Mouse (Mus musculus) thymus, postnatal 0 days (tissue): ENCODE data around the gene Gucy1a1. TPM values are rescaled to one million over a fixed set of nuclear protein-coding genes. Genes with fewer than 3 reads are reported as not detected.
A peak's percentile ranks its signal among the peaks of the same experiment; 100 is the strongest.

ENCODE experiments used
- DNase-seq: peaks from one replicate; pipeline ENCODE4 v3.0.0-alpha.2; 2015; ENCODE audit warnings: low spot score
- microRNA-seq: library from miRNA; unstranded; fragments of <30 nt; microRNA quantifications from one replicate; pipeline ENCODE4, GENCODE M21; 2016; ENCODE audit warnings: borderline number of aligned reads
- polyA plus RNA-seq: library from polyadenylated mRNA; unstranded; fragments of >200 nt; fragmentation: Nextera tagmentation; extraction: Ambion mirVana; gene quantifications from 2 replicates; pipeline ENCODE4 v1.2.1, GENCODE M21; 2015

Gene Gucy1a1
- polyA plus RNA-seq, 1 experiment from 2014 or later, result 2.9 TPM

DNA sequence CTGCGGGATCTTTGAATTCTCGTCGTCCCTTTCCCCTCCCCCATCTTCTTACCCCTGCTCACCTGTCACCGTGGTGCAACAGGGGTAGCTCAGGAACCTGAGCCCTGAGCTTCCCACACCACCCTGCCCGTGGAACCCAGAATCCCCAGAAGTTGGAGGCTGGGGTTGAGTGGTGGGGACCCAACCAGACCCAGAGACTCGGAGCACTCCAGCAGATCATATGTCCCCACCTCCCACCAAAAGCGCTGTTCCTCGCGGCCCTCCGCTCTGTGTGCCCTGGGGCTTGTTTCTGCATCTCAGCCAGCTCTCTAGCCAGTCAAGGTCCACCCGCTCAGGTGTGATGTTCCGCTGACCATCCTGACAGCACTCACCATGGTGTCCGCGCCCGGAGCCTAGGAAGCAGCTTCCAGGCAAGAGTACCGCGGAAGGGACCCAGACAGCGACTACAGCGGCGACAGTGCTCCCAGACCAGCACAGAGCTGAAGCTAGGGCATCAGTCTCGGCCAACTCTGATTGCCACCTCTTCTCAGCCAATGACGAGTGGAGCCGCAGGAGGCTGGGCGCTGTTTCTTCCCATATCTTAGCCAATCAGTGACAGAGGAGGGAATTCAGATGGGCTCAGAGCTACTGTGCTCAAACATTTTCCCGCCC lies 71.3 kb downstream of the Gucy1a1 start, which contains the start of gene Gucy1b1:
TSS of gene Gucy1b1 (minus strand) at position 489 of the 651 bp plus-strand sequence.
- DNase-seq, result peak; percentile 1

DNA sequence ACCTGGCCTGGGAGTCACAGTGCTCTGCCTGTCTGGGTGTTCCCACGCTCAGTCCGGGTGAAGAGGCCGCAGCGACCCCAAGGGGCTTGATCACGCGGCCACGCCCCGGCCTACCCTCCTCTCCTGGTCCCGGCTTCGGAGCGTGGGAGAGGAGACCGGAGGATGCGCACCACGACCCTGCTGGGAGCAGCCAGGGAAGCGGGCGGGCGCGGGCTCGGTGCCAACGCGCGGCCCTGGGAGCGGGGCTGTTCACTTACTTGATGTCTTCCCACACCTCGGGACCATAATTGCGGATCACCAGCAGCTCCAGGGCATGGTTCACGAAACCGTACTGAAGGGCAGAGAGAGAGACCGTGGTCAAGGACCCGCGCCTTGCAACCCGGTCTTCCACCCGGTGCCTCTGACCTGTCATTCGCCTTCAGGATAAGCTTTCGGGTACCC lies 71.8 kb downstream of the Gucy1a1 start:
- no peak for DNase-seq

DNA sequence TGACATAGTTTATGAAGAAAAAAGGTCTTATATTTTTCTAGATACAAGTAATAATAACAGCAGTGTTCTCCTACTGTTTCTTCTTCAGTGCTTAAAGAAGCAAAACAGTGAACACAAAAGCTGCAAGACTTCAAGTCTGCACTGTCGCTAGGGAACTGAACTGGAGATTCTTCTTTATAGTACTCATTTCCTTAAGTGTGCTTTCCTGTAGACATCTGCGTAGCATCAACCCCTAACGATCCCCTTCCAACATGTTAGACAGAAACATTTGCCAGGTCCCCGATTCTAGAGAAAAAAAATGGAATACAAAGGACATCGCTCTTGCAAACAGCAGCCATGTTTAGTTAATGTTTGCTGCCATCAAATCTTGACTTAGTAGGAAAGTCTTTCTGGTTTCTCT lies 77.8 kb downstream of the Gucy1a1 start:
- DNase-seq, result no peak

DNA sequence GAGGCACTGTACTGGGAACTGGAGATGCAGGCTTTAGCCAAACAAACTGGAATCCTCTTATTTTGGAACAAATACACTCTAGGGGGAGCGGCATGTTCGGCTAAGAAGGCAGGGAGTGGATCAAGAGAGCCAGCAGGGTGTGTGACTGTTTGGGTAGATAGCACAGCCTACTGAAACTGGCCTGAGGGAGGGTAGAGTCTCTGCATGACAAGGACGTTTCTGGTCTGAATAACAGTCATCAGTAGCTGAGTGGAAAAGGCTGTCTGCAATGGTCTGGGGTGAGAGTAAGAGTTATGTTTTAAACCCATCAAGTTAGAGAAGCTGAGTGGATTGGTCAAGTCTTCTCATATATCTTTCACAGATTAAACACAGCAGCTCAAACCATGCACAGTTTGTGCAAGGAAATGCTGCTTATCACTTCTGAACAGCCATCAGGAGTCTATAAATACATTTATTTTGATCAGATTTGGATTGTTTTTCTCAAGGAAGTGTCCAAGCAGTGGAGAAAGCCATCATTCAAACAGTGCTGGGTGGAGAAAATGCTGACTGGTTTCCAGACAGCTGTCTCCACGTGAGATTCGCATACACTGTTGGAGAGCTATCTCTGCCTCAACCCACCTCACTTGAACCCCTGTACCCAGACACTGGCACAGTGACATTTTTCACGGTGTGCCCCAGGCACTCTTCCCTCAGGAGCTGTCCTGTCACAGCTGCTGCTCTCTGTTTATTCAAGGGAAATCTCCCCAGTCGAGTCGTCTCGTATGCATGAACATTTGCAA lies 84.0 kb downstream of the Gucy1a1 start:
- DNase-seq, result no peak

- no peak for DNase-seq
These were observed 88.4 kb downstream of the Gucy1a1 start for GRCm38 (mm10) chr3:82057201-82057600.

DNA sequence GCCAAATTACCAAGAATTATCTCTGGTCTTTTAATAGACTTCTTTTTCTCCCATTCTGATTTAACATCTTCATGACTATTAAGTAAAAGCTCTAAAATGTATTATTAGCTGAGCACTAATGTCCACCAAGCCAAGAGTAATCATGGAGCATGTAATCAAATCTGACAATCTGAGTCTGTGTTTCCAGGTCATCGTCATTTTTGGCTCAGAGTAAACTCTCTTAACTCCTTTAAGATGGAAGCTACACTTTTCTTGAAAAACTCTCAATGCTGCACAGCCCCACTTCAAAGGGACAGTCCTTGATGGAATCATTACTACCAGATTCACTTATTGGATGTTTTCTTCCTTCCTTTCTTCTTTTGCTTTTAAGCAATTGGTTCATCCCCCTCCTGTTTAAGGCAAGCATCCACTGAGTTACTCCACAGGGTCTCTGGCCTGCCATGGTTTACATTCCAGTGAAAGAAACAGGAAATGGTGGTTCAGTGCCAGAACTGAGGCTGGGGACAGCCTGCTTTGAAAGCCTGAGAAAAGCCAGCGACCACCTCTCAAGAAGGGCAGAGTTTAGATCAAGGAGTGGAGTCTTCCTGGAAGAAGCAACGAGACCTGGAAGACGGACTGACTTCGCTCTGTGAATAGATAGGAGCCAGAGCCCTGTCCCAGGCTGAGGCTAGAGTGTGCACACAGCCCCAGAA lies 91.2 kb downstream of the Gucy1a1 start:
- no peak for DNase-seq

DNA sequence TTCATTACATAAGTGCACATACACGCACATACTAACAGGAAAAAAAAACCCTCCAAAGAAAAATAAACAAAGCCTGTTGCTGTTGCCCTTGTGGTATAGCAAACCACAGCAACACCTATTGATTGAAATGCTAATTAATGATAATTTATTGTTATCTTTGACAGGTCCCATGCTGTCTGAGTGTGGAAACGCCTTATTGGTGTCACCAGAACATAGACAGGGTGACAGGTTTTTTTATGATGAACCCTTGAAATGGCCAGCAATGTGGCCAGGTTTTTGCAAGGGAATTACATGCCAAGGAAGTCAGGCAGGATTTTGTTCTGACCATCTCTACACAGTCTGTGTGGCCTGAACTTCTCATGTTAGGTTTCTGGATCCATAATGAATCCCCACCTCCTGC lies 93.6 kb downstream of the Gucy1a1 start:
- DNase-seq, result no peak

GRCm38 (mm10) chr3:82051468-82051867 lies 94.1 kb downstream of the Gucy1a1 start:
- DNase-seq, result no peak

DNA sequence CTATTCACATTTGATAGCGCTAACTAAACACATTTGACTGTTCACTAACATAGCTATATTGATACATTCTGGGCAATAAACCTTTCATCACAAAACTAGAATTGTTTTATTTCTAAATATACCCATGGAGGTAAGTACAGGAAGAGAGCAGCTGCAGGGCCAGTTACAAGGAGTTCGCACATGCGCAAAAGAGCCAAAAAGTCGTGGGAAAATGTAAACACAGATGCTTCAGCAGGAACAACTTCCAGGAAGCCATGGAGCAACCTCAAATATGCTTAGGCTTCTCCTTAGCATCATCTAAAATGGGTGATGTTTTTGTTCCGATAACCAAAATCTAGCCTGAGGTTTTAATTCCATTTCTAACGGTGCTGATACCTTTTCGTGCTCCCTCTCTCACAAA lies 96.9 kb downstream of the Gucy1a1 start:
- no peak for DNase-seq

DNA sequence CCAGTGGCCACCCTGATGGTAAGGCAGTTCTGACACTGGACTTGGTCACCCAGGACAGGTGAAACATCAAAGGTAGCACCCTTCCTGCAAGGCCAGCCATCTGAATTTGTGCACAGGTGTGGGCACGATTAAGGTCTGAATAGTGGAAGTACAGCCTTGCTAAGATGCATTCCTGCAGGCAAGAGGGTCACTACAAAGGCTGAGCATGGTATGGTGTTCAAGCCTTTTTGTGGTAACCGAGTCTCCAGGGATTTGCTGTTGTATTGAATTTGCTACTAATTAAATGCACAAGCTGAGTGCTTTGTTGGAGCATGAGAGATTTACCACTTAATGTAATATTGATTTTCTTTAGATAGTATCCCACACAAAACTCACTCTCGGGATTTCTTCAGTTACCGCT lies 97.5 kb downstream of the Gucy1a1 start:
- no peak for DNase-seq

GRCm38 (mm10) chr3:82047100-82047753 lies 98.4 kb downstream of the Gucy1a1 start:
- no peak for DNase-seq

DNA sequence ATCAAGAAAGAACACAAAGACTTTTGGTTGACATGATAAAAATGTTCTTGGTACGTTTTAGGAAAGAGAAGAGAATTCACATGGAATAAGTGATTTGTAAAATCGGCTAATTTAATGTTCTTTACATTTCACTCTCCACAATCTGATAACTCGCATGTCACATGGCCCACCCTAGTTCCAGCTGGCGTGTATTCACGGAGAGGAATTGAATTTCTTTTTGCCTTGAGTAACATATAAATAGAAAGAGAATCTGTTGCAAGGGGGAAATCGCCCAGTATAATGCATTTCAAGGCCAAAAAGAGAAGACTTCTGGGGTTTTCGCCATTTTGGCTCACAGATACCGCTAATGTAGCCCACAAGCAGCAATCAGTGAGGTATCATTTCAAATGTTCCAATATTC lies 99.5 kb downstream of the Gucy1a1 start:
- DNase-seq, result no peak

GRCm38 (mm10) chr3:82044902-82045301 lies 100.7 kb downstream of the Gucy1a1 start:
- DNase-seq, result no peak

- no peak for DNase-seq
These were observed 101.9 kb downstream of the Gucy1a1 start for GRCm38 (mm10) chr3:82043676-82044075.

Small RNAs within 50 kb of the gene (microRNA-seq; reads per million reads assigned to microRNA genes)
- gene Mir7010, result not detected

Other genes with a start within 250 kb of the Gucy1a1 start
- 25.5 and 32.7 TPM in 2 replicates for gene Ctso, start 213.2 kb downstream of the Gucy1a1 start, polyA plus RNA-seq
- gene Tdo2, start 169.6 kb downstream of the Gucy1a1 start, polyA plus RNA-seq, result 0.69 and 1.4 TPM in 2 replicates
- gene Asic5, start 163.5 kb downstream of the Gucy1a1 start, polyA plus RNA-seq, result 0.13 TPM in 2 replicates
- gene Gucy1b1, start 71.1 kb downstream of the Gucy1a1 start, polyA plus RNA-seq, result 3.2 and 3.6 TPM in 2 replicates
- 2.0 and 2.5 TPM in 2 replicates for gene Map9, start 212.3 kb upstream of the Gucy1a1 start, polyA plus RNA-seq